Mouse (Mus musculus): ENCODE measurements around the gene Pira2. TPM values are rescaled to one million over a fixed set of nuclear protein-coding genes. Genes with fewer than 3 reads are reported as not detected.
"Not testable (repeated sequence)": the region's sequence is repeated elsewhere in the genome, so short reads cannot be mapped to it uniquely, and the experiment has no call there.

Gene Pira2
- polyA plus RNA-seq (2016; fragmentation: Nextera tagmentation; extraction: Ambion mirVana), result not detected in 2 replicates

GRCm38 (mm10) chr7:3844951-3845350, at the start of gene Pira2:
Gene Pira2 (minus strand): TSS chr7:3845051.
- H3K4me3 ChIP-seq; H3K9me3 ChIP-seq; H3K27ac ChIP-seq (replicated peaks); ATAC-seq (ENCODE audit: low FRiP score, low read depth); H3K9ac ChIP-seq (replicated peaks); H3K4me2 ChIP-seq (replicated peaks); H3K36me3 ChIP-seq; H3K27me3 ChIP-seq; H3K4me1 ChIP-seq: not testable (repeated sequence)
- WGBS, result no CpG with 5 or more reads among the region's 2 CpGs

GRCm38 (mm10) chr7:3875032-3875431, 30.2 kb upstream of the Pira2 start:
- not testable (repeated sequence) for H3K4me2 ChIP-seq (replicated peaks); H3K4me1 ChIP-seq; H3K27me3 ChIP-seq; H3K27ac ChIP-seq (replicated peaks); H3K9me3 ChIP-seq; ATAC-seq (ENCODE audit: low FRiP score, low read depth); H3K9ac ChIP-seq (replicated peaks); H3K4me3 ChIP-seq; H3K36me3 ChIP-seq
- no CpG with 5 or more reads among the region's 1 CpGs for WGBS

- ATAC-seq (ENCODE audit: low FRiP score, low read depth); H3K4me3 ChIP-seq; H3K27ac ChIP-seq (replicated peaks); H3K4me2 ChIP-seq (replicated peaks); H3K9me3 ChIP-seq; H3K36me3 ChIP-seq; H3K27me3 ChIP-seq; H3K4me1 ChIP-seq; H3K9ac ChIP-seq (replicated peaks): not testable (repeated sequence)
- WGBS, result no CpG with 5 or more reads among the region's 1 CpGs
These were observed 7.0 kb downstream of the Pira2 start for GRCm38 (mm10) chr7:3837854-3838253.

- H3K4me2 ChIP-seq (replicated peaks); H3K4me3 ChIP-seq; H3K27me3 ChIP-seq; H3K4me1 ChIP-seq; H3K36me3 ChIP-seq; ATAC-seq (ENCODE audit: low FRiP score, low read depth); H3K27ac ChIP-seq (replicated peaks); H3K9me3 ChIP-seq; H3K9ac ChIP-seq (replicated peaks): not testable (repeated sequence)
These were observed 14.2 kb downstream of the Pira2 start for GRCm38 (mm10) chr7:3830633-3831032.

- H3K4me2 ChIP-seq (replicated peaks); H3K27ac ChIP-seq (replicated peaks); H3K4me3 ChIP-seq; H3K36me3 ChIP-seq; H3K4me1 ChIP-seq; H3K9me3 ChIP-seq; H3K9ac ChIP-seq (replicated peaks); H3K27me3 ChIP-seq; ATAC-seq (ENCODE audit: low FRiP score, low read depth): not testable (repeated sequence)
- 27% methylated on average over 1 of the region's 3 CpGs for WGBS
These were observed 19.3 kb downstream of the Pira2 start, which contains the start of gene Gm15448 for GRCm38 (mm10) chr7:3825599-3825998. Gene Gm15448 (minus strand): TSS chr7:3825687.

- not testable (repeated sequence) for H3K27ac ChIP-seq (replicated peaks); H3K9me3 ChIP-seq; H3K36me3 ChIP-seq; ATAC-seq (ENCODE audit: low FRiP score, low read depth); H3K9ac ChIP-seq (replicated peaks); H3K4me1 ChIP-seq; H3K4me2 ChIP-seq (replicated peaks); H3K27me3 ChIP-seq; H3K4me3 ChIP-seq
These were observed 32.9 kb downstream of the Pira2 start for GRCm38 (mm10) chr7:3811912-3812311.

- H3K4me1 ChIP-seq; H3K36me3 ChIP-seq; H3K4me2 ChIP-seq (replicated peaks); H3K4me3 ChIP-seq; ATAC-seq (ENCODE audit: low FRiP score, low read depth); H3K27ac ChIP-seq (replicated peaks); H3K27me3 ChIP-seq; H3K9me3 ChIP-seq; H3K9ac ChIP-seq (replicated peaks): not testable (repeated sequence)
- WGBS, result 86% methylated on average over 4 of the region's 4 CpGs
These were observed 41.9 kb downstream of the Pira2 start for GRCm38 (mm10) chr7:3802935-3803334.

- H3K4me3 ChIP-seq; H3K9ac ChIP-seq (replicated peaks); H3K36me3 ChIP-seq; ATAC-seq (ENCODE audit: low FRiP score, low read depth); H3K27me3 ChIP-seq; H3K4me2 ChIP-seq (replicated peaks); H3K4me1 ChIP-seq; H3K9me3 ChIP-seq; H3K27ac ChIP-seq (replicated peaks): not testable (repeated sequence)
- 78% methylated on average over 3 of the region's 3 CpGs for WGBS
These were observed 44.9 kb downstream of the Pira2 start for GRCm38 (mm10) chr7:3799940-3800339.

- H3K36me3 ChIP-seq; H3K4me2 ChIP-seq (replicated peaks); H3K27ac ChIP-seq (replicated peaks); H3K4me3 ChIP-seq; ATAC-seq (ENCODE audit: low FRiP score, low read depth); H3K4me1 ChIP-seq; H3K9me3 ChIP-seq; H3K27me3 ChIP-seq; H3K9ac ChIP-seq (replicated peaks): not testable (repeated sequence)
These were observed 48.6 kb downstream of the Pira2 start for GRCm38 (mm10) chr7:3796286-3796685.

Other genes with a start within 250 kb of the Pira2 start
- gene Oscar, start 228.9 kb downstream of the Pira2 start, polyA plus RNA-seq (2016; fragmentation: Nextera tagmentation; extraction: Ambion mirVana), result 0.22 TPM in 1 of 2 replicates, not detected in the other
- gene Ndufa3, start 227.7 kb downstream of the Pira2 start, polyA plus RNA-seq (2016; fragmentation: Nextera tagmentation; extraction: Ambion mirVana), result 341 and 342 TPM in 2 replicates
- gene Tfpt, start 215.1 kb downstream of the Pira2 start, polyA plus RNA-seq (2016; fragmentation: Nextera tagmentation; extraction: Ambion mirVana), result 29.9 and 37.1 TPM in 2 replicates
- 121 and 131 TPM in 2 replicates for gene Prpf31, start 215.1 kb downstream of the Pira2 start, polyA plus RNA-seq (2016; fragmentation: Nextera tagmentation; extraction: Ambion mirVana)
- 59.5 and 67.5 TPM in 2 replicates for gene Cnot3, start 199.8 kb downstream of the Pira2 start, polyA plus RNA-seq (2016; fragmentation: Nextera tagmentation; extraction: Ambion mirVana)
- gene Leng1, start 179.2 kb downstream of the Pira2 start, polyA plus RNA-seq (2016; fragmentation: Nextera tagmentation; extraction: Ambion mirVana), result 23.1 and 25.6 TPM in 2 replicates
- gene Tmc4, start 167.5 kb downstream of the Pira2 start, polyA plus RNA-seq (2016; fragmentation: Nextera tagmentation; extraction: Ambion mirVana), result 2.8 and 3.1 TPM in 2 replicates
- 202 and 212 TPM in 2 replicates for gene Tsen34, start 152.2 kb downstream of the Pira2 start, polyA plus RNA-seq (2016; fragmentation: Nextera tagmentation; extraction: Ambion mirVana)
- gene Mboat7, start 151.5 kb downstream of the Pira2 start, polyA plus RNA-seq (2016; fragmentation: Nextera tagmentation; extraction: Ambion mirVana), result 37.9 and 42.6 TPM in 2 replicates
- 1,015 and 1,051 TPM in 2 replicates for gene Rps9, start 141.1 kb downstream of the Pira2 start, polyA plus RNA-seq (2016; fragmentation: Nextera tagmentation; extraction: Ambion mirVana)
- gene Pirb, start 124.7 kb downstream of the Pira2 start, polyA plus RNA-seq (2016; fragmentation: Nextera tagmentation; extraction: Ambion mirVana), result 0.15 and 0.22 TPM in 2 replicates
- not detected in 2 replicates for gene Gm15448, start 19.4 kb downstream of the Pira2 start, polyA plus RNA-seq (2016; fragmentation: Nextera tagmentation; extraction: Ambion mirVana)
- gene Gm14548, start 53.1 kb upstream of the Pira2 start, polyA plus RNA-seq (2016; fragmentation: Nextera tagmentation; extraction: Ambion mirVana), result not detected in 2 replicates
- not detected in 2 replicates for gene Lilra6, start 70.5 kb upstream of the Pira2 start, polyA plus RNA-seq (2016; fragmentation: Nextera tagmentation; extraction: Ambion mirVana)
- gene Lair1, start 218.2 kb upstream of the Pira2 start, polyA plus RNA-seq (2016; fragmentation: Nextera tagmentation; extraction: Ambion mirVana), result 1.4 and 1.7 TPM in 2 replicates

Data from midbrain, embryonic 12.5 days (tissue).